8 mouse cellular contexts compared by ENCODE assay signal in the genomic region with DNA sequence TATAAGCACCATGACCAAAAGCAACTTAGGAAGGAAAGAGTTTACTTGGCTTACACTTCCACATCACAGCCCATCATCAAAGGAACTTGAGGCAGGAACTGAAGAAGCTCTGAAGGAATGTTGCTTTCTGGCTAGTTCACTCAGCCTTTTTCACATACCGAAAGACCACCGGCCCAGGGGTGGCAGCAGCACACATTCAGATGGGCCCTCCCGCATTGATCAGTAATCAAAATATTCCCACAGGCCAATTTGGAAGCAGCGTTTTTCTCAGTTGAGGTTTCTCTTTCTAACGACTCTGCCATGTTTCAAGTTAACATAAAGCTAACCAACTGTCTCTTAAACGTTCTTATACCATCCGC. TPM values are rescaled to one million over a fixed set of nuclear protein-coding genes. Genes with fewer than 3 reads are reported as not detected.
A peak's percentile ranks its signal among the peaks of the same experiment; 100 is the strongest.
DNase-seq lines count a peak whose midpoint lies in the region; ATAC-seq and TF ChIP-seq lines count a peak whose summit lies in the region.

No protein-coding gene starts in this region.

- DNase-seq in cerebellum, postnatal 10 days: peak; percentile 60 to 71
- DNase-seq in cerebellum, postnatal 25 days: no peak
- DNase-seq in lung, postnatal 10 days: no peak
- peak; percentile 68 for DNase-seq in forebrain, embryonic 11.5 days (ENCODE audit: low spot score)
- DNase-seq in urinary bladder, adult 2 months (ENCODE audit: low spot score): no peak

- H3K9me3 ChIP-seq in lung, embryonic 15.5 days: no peaks in the 10 kb centered on the region
- no peaks in the 10 kb centered on the region for H3K9me3 ChIP-seq in forebrain, embryonic 11.5 days (ENCODE audit: control insufficient read depth, low read length)
- no peaks in the 10 kb centered on the region for H3K9me3 ChIP-seq in limb, embryonic 15.5 days

- peak overlapping the region; percentile 90 for H3K27ac ChIP-seq in lung, embryonic 15.5 days
- no peak overlapping the region for H3K27ac ChIP-seq in forebrain, embryonic 11.5 days (ENCODE audit: low read depth, low read length)
- H3K27ac ChIP-seq in limb, embryonic 15.5 days: peak overlapping the region; percentile 94
- H3K27ac ChIP-seq in olfactory bulb, adult 2 months (ENCODE audit: insufficient read depth, low read depth, low read length): peak overlapping the region; percentile 46

- H3K36me3 ChIP-seq in lung, embryonic 15.5 days: 0 out of 2 replicates have a peak, but pooled peaks cover 6% of the 10 kb centered on the region
- no peaks in the 10 kb centered on the region for H3K36me3 ChIP-seq in forebrain, embryonic 11.5 days (ENCODE audit: control insufficient read depth, insufficient read depth, low read length)
- no peaks in the 10 kb centered on the region for H3K36me3 ChIP-seq in limb, embryonic 15.5 days

- H3K4me1 ChIP-seq in lung, embryonic 15.5 days: no peaks in the 10 kb centered on the region
- H3K4me1 ChIP-seq in forebrain, embryonic 11.5 days (replicated peaks; ENCODE audit: control insufficient read depth, insufficient read depth, low read length): no peaks in the 10 kb centered on the region
- H3K4me1 ChIP-seq in limb, embryonic 15.5 days: no peaks in the 10 kb centered on the region; the same call in 1 of the 2 replicates
- H3K4me1 ChIP-seq in olfactory bulb, adult 2 months (ENCODE audit: control insufficient read depth, insufficient read depth, low read length): peaks cover 6% of the 10 kb centered on the region; the same call in 1 of the 2 replicates

- no peak for TF ChIP-seq CTCF in olfactory bulb, adult 2 months (IDR thresholded peaks at IDR 0.05; ENCODE audit: insufficient read depth, low read depth, low read length)

- peak overlapping the region; percentile 70 for H3K4me3 ChIP-seq in lung, embryonic 15.5 days
- H3K4me3 ChIP-seq in forebrain, embryonic 11.5 days (ENCODE audit: low read depth, low read length): peak overlapping the region; percentile 91
- peak overlapping the region; percentile 99 for H3K4me3 ChIP-seq in limb, embryonic 15.5 days
- peak overlapping the region; percentile 76 for H3K4me3 ChIP-seq in olfactory bulb, adult 2 months (ENCODE audit: insufficient read depth, low read depth, low read length)

- no peak for TF ChIP-seq POLR2A in olfactory bulb, adult 2 months (IDR thresholded peaks at IDR 0.05; ENCODE audit: insufficient read depth, low read depth, low read length)

- H3K4me2 ChIP-seq in lung, embryonic 15.5 days: peak overlapping the region; percentile 60
- peak overlapping the region; percentile 81 for H3K4me2 ChIP-seq in forebrain, embryonic 11.5 days (ENCODE audit: low read depth, low read length, severe bottlenecking)
- H3K4me2 ChIP-seq in limb, embryonic 15.5 days: peak overlapping the region; percentile 60

- peak; percentile 60; the same call in 1 of the 2 replicates for ATAC-seq in lung, embryonic 15.5 days (ENCODE audit: borderline replicate concordance, extremely low read depth, low FRiP score, low TSS enrichment)
- peak; percentile 84 for ATAC-seq in forebrain, embryonic 11.5 days (replicated peaks; ENCODE audit: low FRiP score)
- peak; percentile 49; the same call in 1 of the 2 replicates for ATAC-seq in limb, embryonic 15.5 days (ENCODE audit: insufficient number of reproducible peaks, low FRiP score, low TSS enrichment, low read depth)

- H3K27me3 ChIP-seq in lung, embryonic 15.5 days: no peaks in the 10 kb centered on the region
- H3K27me3 ChIP-seq in forebrain, embryonic 11.5 days (ENCODE audit: control insufficient read depth, insufficient read depth, low read length): no peaks in the 10 kb centered on the region
- no peaks in the 10 kb centered on the region for H3K27me3 ChIP-seq in limb, embryonic 15.5 days

- H3K9ac ChIP-seq in lung, embryonic 15.5 days: peak overlapping the region; percentile 93
- peak overlapping the region; percentile 95; the same call in 1 of the 2 replicates for H3K9ac ChIP-seq in forebrain, embryonic 11.5 days (ENCODE audit: low read length)
- H3K9ac ChIP-seq in limb, embryonic 15.5 days: peak overlapping the region; percentile 99

- under 1% methylated on average over 7 of the region's 7 CpGs for WGBS in lung, embryonic 15.5 days
- WGBS in forebrain, embryonic 11.5 days: 0% methylated on average over 7 of the region's 7 CpGs
- WGBS in limb, embryonic 15.5 days: under 1% methylated on average over 7 of the region's 7 CpGs
- 1% methylated on average over 7 of the region's 7 CpGs for WGBS in olfactory bulb, adult 2 months

RNA-seq across cellular contexts. Expression of a gene that starts 0.4 kb away (rescaled TPM):
- 14.8 and 17.4 TPM in 2 replicates for polyA plus RNA-seq in lung, embryonic 15.5 days (2015; fragmentation: Nextera tagmentation; extraction: Ambion mirVana)
- 15.4 and 23.8 TPM in 2 replicates for polyA plus RNA-seq in forebrain, embryonic 11.5 days (2014; fragmentation: Nextera tagmentation; extraction: Ambion mirVana)
- polyA plus RNA-seq in limb, embryonic 15.5 days (2015; fragmentation: Nextera tagmentation; extraction: Ambion mirVana): 14.3 and 18.1 TPM in 2 replicates
- polyA plus RNA-seq in olfactory bulb, adult 2 months (2012; ENCODE audit: insufficient read depth, insufficient read length, low replicate concordance, missing spikeins): 160 TPM in 1 of 2 replicates, not detected in the other
- 10.0 and 10.9 TPM in 2 replicates for polyA plus RNA-seq in urinary bladder, adult 2 months (2012; rRNA removed)

Comparison
In these comparisons a context has a peak if more than half of its experiments do, and no peak if none do; other contexts are left out.
1. DNase-seq: peak in cerebellum, postnatal 10 days (2 of 2) and forebrain, embryonic 11.5 days (single experiment); none in cerebellum, postnatal 25 days (0 of 2), lung, postnatal 10 days (single experiment) and urinary bladder, adult 2 months (single experiment).
2. Peak in every context shown above with its lines, with median percentiles within 50 percentile points of each other: ATAC-seq, H3K4me2 ChIP-seq, H3K4me3 ChIP-seq and H3K9ac ChIP-seq.